In genomic region chr17:83573128-83573527, GRCm38 (mm10) we compare ENCODE assay signal across 24 mouse cellular contexts. TPM values are rescaled to one million over a fixed set of nuclear protein-coding genes. Genes with fewer than 3 reads are reported as not detected.
A peak's percentile ranks its signal among the peaks of the same experiment; 100 is the strongest.
DNase-seq lines count a peak whose midpoint lies in the region; ATAC-seq lines count a peak whose summit lies in the region.
"Had no signal": no experiment of that assay in that cellular context is flagged by ENCODE, and none has a peak within 500 bp of the region (broad histone marks: within the 10 kb centered on the region; RNA-seq: fewer than 3 reads in every experiment).

No protein-coding gene starts in this region.

- H3K36me3 ChIP-seq in hindbrain, embryonic 15.5 days = no peaks in the 10 kb centered on the region
- no peaks in the 10 kb centered on the region for H3K36me3 ChIP-seq in hindbrain, embryonic 12.5 days
- H3K36me3 ChIP-seq: embryonic facial prominence, embryonic 13.5 days; forebrain, embryonic 12.5 days; G1E; heart, embryonic 10.5 days had no signal

- no peak overlapping the region for H3K9ac ChIP-seq in hindbrain, embryonic 15.5 days
- no peak overlapping the region for H3K9ac ChIP-seq in hindbrain, embryonic 12.5 days
- H3K9ac ChIP-seq: embryonic facial prominence, embryonic 13.5 days; forebrain, embryonic 12.5 days had no signal

- DNase-seq in cerebellum, postnatal 10 days = peak; percentile 85 to 89
- no peak for DNase-seq in cerebellum, adult 8-10 months
- DNase-seq in left cerebral cortex, postnatal 4 days = peak; percentile 83
- DNase-seq in left cerebral cortex, adult 8-10 months (ENCODE audit: low spot score in 2 of 2) = no peak
- peak; percentile 14 for DNase-seq in testis, postnatal 10 days (ENCODE audit: low spot score)
- no peak for DNase-seq in testis, postnatal 14 days (ENCODE audit: low spot score)
- DNase-seq: adrenal gland, postnatal 10 days; B cell, adult 2 months; cerebellum, adult 11 months; cerebellum, adult 9-10 months; gastrocnemius, postnatal 10 days; heart, adult 18-20 months; heart, postnatal 10 days; heart, postnatal 4 days had no signal

- H3K9me3 ChIP-seq in hindbrain, embryonic 15.5 days = no peaks in the 10 kb centered on the region
- no peaks in the 10 kb centered on the region for H3K9me3 ChIP-seq in hindbrain, embryonic 12.5 days (replicated peaks)
- H3K9me3 ChIP-seq: embryonic facial prominence, embryonic 13.5 days; forebrain, embryonic 12.5 days; G1E; heart, embryonic 10.5 days had no signal

- H3K4me3 ChIP-seq in hindbrain, embryonic 15.5 days = no peak overlapping the region
- H3K4me3 ChIP-seq in hindbrain, embryonic 12.5 days = no peak overlapping the region
- H3K4me3 ChIP-seq: embryonic facial prominence, embryonic 13.5 days; forebrain, embryonic 12.5 days; heart, embryonic 10.5 days had no signal

- no peak overlapping the region for H3K4me2 ChIP-seq in hindbrain, embryonic 15.5 days
- no peak overlapping the region for H3K4me2 ChIP-seq in hindbrain, embryonic 12.5 days (replicated peaks)
- H3K4me2 ChIP-seq: embryonic facial prominence, embryonic 13.5 days; forebrain, embryonic 12.5 days had no signal

- WGBS in hindbrain, embryonic 15.5 days = 51% methylated on average over 6 of the region's 6 CpGs
- 65% methylated on average over 6 of the region's 6 CpGs for WGBS in hindbrain, embryonic 12.5 days

- no peak overlapping the region for H3K27ac ChIP-seq in hindbrain, embryonic 15.5 days (replicated peaks)
- no peak overlapping the region for H3K27ac ChIP-seq in hindbrain, embryonic 12.5 days
- H3K27ac ChIP-seq: embryonic facial prominence, embryonic 13.5 days; forebrain, embryonic 12.5 days; heart, embryonic 10.5 days had no signal

- ATAC-seq in hindbrain, embryonic 15.5 days (ENCODE audit: low FRiP score, low read depth) = 0 out of 2 replicates have a peak, but pooled peaks have one; percentile 34
- ATAC-seq in hindbrain, embryonic 12.5 days (ENCODE audit: low FRiP score) = no peak
- ATAC-seq: CD4-positive, CD25-positive, alpha-beta regulatory T cell, adult 4 months; forebrain, embryonic 16.5 days; inflammation-experienced regulatory T-cells, adult 6 months had no signal

- intact Hi-C loops in left cerebral cortex, postnatal 4 days (cut with DNase I) = no loop called here

- no peaks in the 10 kb centered on the region for H3K27me3 ChIP-seq in hindbrain, embryonic 15.5 days
- H3K27me3 ChIP-seq in hindbrain, embryonic 12.5 days = no peaks in the 10 kb centered on the region
- H3K27me3 ChIP-seq: embryonic facial prominence, embryonic 13.5 days; forebrain, embryonic 12.5 days had no signal

- peaks cover 4% of the 10 kb centered on the region; the same call in 1 of the 2 replicates for H3K4me1 ChIP-seq in hindbrain, embryonic 15.5 days (replicated peaks)
- no peaks in the 10 kb centered on the region for H3K4me1 ChIP-seq in hindbrain, embryonic 12.5 days
- H3K4me1 ChIP-seq: forebrain, embryonic 12.5 days had no signal

RNA-seq across cellular contexts. Expression of gene Cox7a2l, which starts 56.0 kb away (rescaled TPM):
- polyA plus RNA-seq in hindbrain, embryonic 15.5 days (2015; fragmentation: Nextera tagmentation; extraction: Ambion mirVana) = 183 and 196 TPM in 2 replicates
- polyA plus RNA-seq in hindbrain, embryonic 12.5 days (2016; fragmentation: Nextera tagmentation; extraction: Ambion mirVana) = 139 TPM in 2 replicates
- 100 to 1,000 TPM; 158 TPM for total RNA-seq in left cerebral cortex, postnatal 4 days (2021)
- 100 to 1,000 TPM; 186 to 197 (median 193) TPM for total RNA-seq in left cerebral cortex, adult 8-10 months (2022)

RNA-seq across cellular contexts. Expression of gene Kcng3, which starts 58.6 kb away (rescaled TPM):
- 0.04 and 0.14 TPM in 2 replicates for polyA plus RNA-seq in hindbrain, embryonic 15.5 days (2015; fragmentation: Nextera tagmentation; extraction: Ambion mirVana)
- polyA plus RNA-seq in hindbrain, embryonic 12.5 days (2016; fragmentation: Nextera tagmentation; extraction: Ambion mirVana) = 0.09 and 0.14 TPM in 2 replicates
- total RNA-seq in left cerebral cortex, postnatal 4 days (2021) = 1 to 10 TPM; 4.0 to 4.9 TPM
- total RNA-seq in left cerebral cortex, adult 8-10 months (2022) = 10 to 100 TPM; 11.2 to 13.0 (median 11.9) TPM
- total RNA-seq: heart, postnatal 10 days; heart, postnatal 4 days had no signal
- polyA plus RNA-seq: embryonic facial prominence, embryonic 13.5 days; forebrain, embryonic 12.5 days; G1E; heart, embryonic 10.5 days; heart, embryonic 14.5 days; inflammation-experienced regulatory T-cells, adult 6 months had no signal

Comparison
In these comparisons a context has a peak if more than half of its experiments do, and no peak if none do; other contexts are left out.
1. DNase-seq: peak in cerebellum, postnatal 10 days (2 of 2), left cerebral cortex, postnatal 4 days (single experiment) and testis, postnatal 10 days (single experiment); none in cerebellum, adult 8-10 months (single experiment), left cerebral cortex, adult 8-10 months (0 of 2) and testis, postnatal 14 days (single experiment).